Mouse (Mus musculus) cerebellum, adult 9-11 months (tissue): ENCODE measurements around the gene B4galnt3.
"Not testable (repeated sequence)": the region's sequence is repeated elsewhere in the genome, so short reads cannot be mapped to it uniquely, and the experiment has no call there.

ENCODE experiments used
- DNase-seq: peaks from one replicate; pipeline ENCODE4 v3.0.0; 2022

B4galnt3 gene

GRCm38 (mm10) chr6:120294056-120294784 lies at the start of gene B4galnt3, which contains the start of gene D330020A13Rik:
TSS of gene B4galnt3 (minus strand) at chr6:120294559.
TSS of gene D330020A13Rik (plus strand) at chr6:120294364.
- DNase-seq: peak; percentile 7

GRCm38 (mm10) chr6:120343992-120344391 lies 49.6 kb upstream of the B4galnt3 start:
- no peak for DNase-seq

- no peak for DNase-seq
Measured at GRCm38 (mm10) chr6:120332351-120332750, 38.0 kb upstream of the B4galnt3 start.

- peak; percentile 38 for DNase-seq
Measured at GRCm38 (mm10) chr6:120324295-120324927, 30.1 kb upstream of the B4galnt3 start.

GRCm38 (mm10) chr6:120320369-120320768 lies 26.0 kb upstream of the B4galnt3 start:
- DNase-seq: no peak

- no peak for DNase-seq
Measured at GRCm38 (mm10) chr6:120319129-120319528, 24.8 kb upstream of the B4galnt3 start.

- no peak for DNase-seq
Measured at GRCm38 (mm10) chr6:120318303-120318940, 24.1 kb upstream of the B4galnt3 start.

GRCm38 (mm10) chr6:120312443-120312842 lies 18.1 kb upstream of the B4galnt3 start:
- no peak for DNase-seq

- no peak for DNase-seq
Measured at GRCm38 (mm10) chr6:120309787-120310186, 15.4 kb upstream of the B4galnt3 start.

- DNase-seq: no peak
Measured at GRCm38 (mm10) chr6:120309338-120309737, 15.0 kb upstream of the B4galnt3 start.

- DNase-seq: no peak
Measured at GRCm38 (mm10) chr6:120306859-120307594, 12.7 kb upstream of the B4galnt3 start.

- DNase-seq: no peak
Measured at GRCm38 (mm10) chr6:120302755-120303316, 8.5 kb upstream of the B4galnt3 start.

- no peak for DNase-seq
Measured at GRCm38 (mm10) chr6:120301137-120301536, 6.8 kb upstream of the B4galnt3 start.

GRCm38 (mm10) chr6:120296589-120296988 lies 2.2 kb upstream of the B4galnt3 start:
- not testable (repeated sequence) for DNase-seq

- no peak for DNase-seq
Measured at GRCm38 (mm10) chr6:120294785-120295133, 400 bp upstream of the B4galnt3 start.

GRCm38 (mm10) chr6:120291396-120292009 lies 2.9 kb downstream of the B4galnt3 start:
- DNase-seq: no peak

GRCm38 (mm10) chr6:120289430-120289829 lies 4.9 kb downstream of the B4galnt3 start:
- no peak for DNase-seq

- DNase-seq: no peak
Measured at GRCm38 (mm10) chr6:120288541-120288940, 5.8 kb downstream of the B4galnt3 start.

GRCm38 (mm10) chr6:120287279-120287678 lies 7.1 kb downstream of the B4galnt3 start:
- no peak for DNase-seq

- no peak for DNase-seq
Measured at GRCm38 (mm10) chr6:120276874-120277449, 17.4 kb downstream of the B4galnt3 start.

- DNase-seq: no peak
Measured at GRCm38 (mm10) chr6:120275301-120275700, 19.1 kb downstream of the B4galnt3 start.

- no peak for DNase-seq
Measured at GRCm38 (mm10) chr6:120274887-120275286, 19.5 kb downstream of the B4galnt3 start.
